Mouse (Mus musculus) lung, postnatal 0 days (tissue): ENCODE measurements at regions not wholly inside any gene's neighbourhood (a gene's known extent, or its start where the extent isn't known, plus 50 kb on each side); places are given as distances from the start of the nearest gene placed in this dataset.

ENCODE experiments used
- ATAC-seq: fragments of 200-750 bp; cut with Nextera tagmentation; 2 replicates; pipeline ENCODE4 v1.8.0; 2017; ENCODE audit warnings: moderate library complexity
- DNase-seq: peaks from one replicate; pipeline ENCODE4 v3.0.0-alpha.2; 2016; ENCODE audit warnings: low spot score
- H3K27ac ChIP-seq: fragments of 300-500 bp; sonication (generic); 2 replicates; pipeline ENCODE4 v1.5.1; 2014; ENCODE audit warnings: antibody characterized with exemption, mild to moderate bottlenecking, low read length, mixed read lengths
- H3K27me3 ChIP-seq: fragments of 300-500 bp; sonication (generic); replicated peaks from 2 replicates; pipeline ENCODE4 v1.6.1; 2014; ENCODE audit warnings: low read length, mixed read lengths; ENCODE audit not compliant: insufficient read depth
- H3K36me3 ChIP-seq: fragments of 300-500 bp; sonication (generic); 2 replicates; pipeline ENCODE4 v1.6.1; 2014; ENCODE audit warnings: low read length, mixed read lengths; ENCODE audit not compliant: insufficient read depth
- H3K4me1 ChIP-seq: fragments of 300-500 bp; sonication (generic); 2 replicates; pipeline ENCODE4 v1.6.1; 2014; ENCODE audit warnings: antibody characterized with exemption, low read depth, low read length, mixed read lengths; ENCODE audit not compliant: insufficient read depth
- H3K4me2 ChIP-seq: fragments of 300-500 bp; sonication (generic); replicated peaks from 2 replicates; pipeline ENCODE4 v1.6.1; 2014; ENCODE audit warnings: low read depth, mild to moderate bottlenecking, low read length, moderate library complexity, mixed read lengths
- H3K4me3 ChIP-seq: fragments of 300-500 bp; sonication (generic); 2 replicates; pipeline ENCODE4 v1.5.1; 2014; ENCODE audit warnings: low read depth, low read length
- H3K9ac ChIP-seq: fragments of 300-500 bp; sonication (generic); replicated peaks from 2 replicates; pipeline ENCODE4 v1.6.1; 2014; ENCODE audit warnings: low read depth, mild to moderate bottlenecking
- H3K9me3 ChIP-seq: fragments of 300-500 bp; sonication (generic); 2 replicates; pipeline ENCODE4 v1.6.1; 2016; ENCODE audit warnings: low read length, mixed read lengths
- CTCF ChIP-seq: IDR thresholded peaks from 2 replicates; pipeline ENCODE4 v1.5.1; 2016; ENCODE audit warnings: antibody characterized with exemption, mild to moderate bottlenecking
- EP300 ChIP-seq: IDR thresholded peaks from 2 replicates; pipeline ENCODE4 v1.6.1; 2016; ENCODE audit warnings: antibody characterized with exemption, mild to moderate bottlenecking, control low read depth
- whole genome bisulfite sequencing: fragments of 180-500 bp; shearing (Covaris S2); extraction: QIAGEN DNeasy Blood & Tissue Kit; methylation state at CpG from one replicate; pipeline ENCODE4 v1.1.7; 2014; 5-methylcytosine and 5-hydroxymethylcytosine counted together

DNA sequence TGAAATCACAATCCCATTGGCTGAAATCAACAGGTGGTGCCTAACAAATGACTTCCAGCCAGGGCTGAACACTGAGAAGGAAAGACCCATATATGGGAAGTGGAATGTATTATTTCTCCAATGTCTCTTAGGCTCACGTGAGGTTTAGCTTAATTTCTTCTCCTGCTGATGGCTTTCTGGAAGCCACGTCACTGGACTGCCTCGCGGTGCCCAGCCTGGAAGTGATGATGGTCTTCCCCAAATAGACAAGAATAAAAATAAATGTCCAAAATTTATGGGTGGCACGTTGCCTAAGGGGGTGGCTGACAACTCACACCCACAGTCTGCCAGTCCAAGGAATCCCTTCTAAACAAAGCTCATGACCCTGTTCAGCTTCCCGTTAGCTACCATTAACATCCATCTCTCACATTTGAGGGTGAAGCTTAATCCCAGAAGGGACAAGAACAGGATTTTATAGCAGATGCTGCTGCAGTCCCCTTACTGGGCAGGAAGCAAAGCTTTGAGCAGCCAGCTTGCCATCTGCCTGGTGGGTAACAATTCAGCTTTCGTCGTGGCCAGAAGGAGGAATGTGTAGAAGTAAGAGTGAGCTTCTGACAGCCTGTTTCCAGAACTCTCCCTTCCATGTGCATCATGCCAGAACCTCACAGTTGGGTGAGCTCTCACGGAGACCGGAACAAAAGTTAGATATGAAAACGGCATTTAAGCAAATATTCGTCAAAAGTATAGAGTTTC lies 105.8 kb downstream of the Thbs2 start:
- no peak overlapping the region for H3K27ac ChIP-seq
- ATAC-seq (no peak), DNase-seq (no peak)
- H3K9me3 ChIP-seq, result no peaks in the 10 kb centered on the region
- TF ChIP-seq CTCF, result no peak
- TF ChIP-seq EP300, result no peak
- no peaks in the 10 kb centered on the region for H3K36me3 ChIP-seq
- H3K4me3 ChIP-seq, result no peak overlapping the region
- no peaks in the 10 kb centered on the region for H3K27me3 ChIP-seq
- WGBS, result 81% methylated on average over 12 of the region's 12 CpGs
- H3K4me1 ChIP-seq, result no peaks in the 10 kb centered on the region
- H3K4me2 ChIP-seq, result no peak overlapping the region
- H3K9ac ChIP-seq, result no peak overlapping the region

DNA sequence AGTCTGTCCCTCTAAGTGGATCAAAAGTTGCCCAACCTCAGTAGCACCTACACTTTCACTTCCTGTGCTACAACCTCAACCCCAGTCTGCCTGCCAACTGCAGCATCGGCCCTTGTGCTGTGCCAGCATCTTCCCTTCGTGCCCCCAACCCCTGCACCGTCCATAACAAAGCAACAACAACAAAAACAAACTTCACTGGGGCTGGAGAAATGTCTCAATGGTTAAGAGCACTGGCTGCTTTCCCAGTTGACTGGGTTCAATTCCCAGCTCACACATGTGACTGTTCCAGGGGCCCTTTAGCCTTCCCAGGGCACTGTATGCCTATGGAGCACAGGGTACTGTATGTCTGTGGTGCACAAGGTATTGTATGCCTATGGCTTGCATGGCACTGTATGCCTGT lies 114.4 kb downstream of the Thbs2 start:
- ATAC-seq, result no peak
- Histone ChIP-seq H3K9ac (no peak overlapping the region), H3K4me1 (no peaks in the 10 kb centered on the region), H3K4me2 (no peak overlapping the region), H3K36me3 (no peaks in the 10 kb centered on the region), H3K27me3 (no peaks in the 10 kb centered on the region), H3K27ac (no peak overlapping the region), H3K4me3 (no peak overlapping the region), H3K9me3 (no peaks in the 10 kb centered on the region)
- TF ChIP-seq EP300 (no peak), CTCF (no peak)
- no peak for DNase-seq
- WGBS, result 75% methylated on average over 3 of the region's 3 CpGs

DNA sequence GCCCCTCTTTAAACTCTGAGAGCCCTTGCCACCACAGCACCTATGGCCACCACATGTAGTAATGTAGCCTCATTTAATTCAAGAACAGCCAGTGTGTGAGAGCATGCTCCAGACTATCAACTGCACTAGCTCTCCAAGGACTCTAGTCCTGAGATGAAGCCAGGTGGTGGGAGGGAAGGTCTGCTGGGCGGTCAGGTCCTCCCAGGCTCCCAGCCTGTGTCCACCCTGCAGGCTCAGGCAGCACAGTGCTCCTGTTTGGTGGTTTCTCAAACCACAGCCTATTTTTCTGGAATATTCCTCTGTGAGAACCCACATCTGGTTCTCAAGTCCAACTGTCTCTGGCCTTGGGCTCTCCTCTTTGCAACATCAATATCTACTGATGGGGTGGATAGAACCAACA lies 115.3 kb downstream of the Thbs2 start:
- no peak overlapping the region for H3K27ac ChIP-seq
- H3K4me2 ChIP-seq, result no peak overlapping the region
- no peaks in the 10 kb centered on the region for H3K36me3 ChIP-seq
- H3K9me3 ChIP-seq, result no peaks in the 10 kb centered on the region
- H3K4me3 ChIP-seq, result no peak overlapping the region
- no peak overlapping the region for H3K9ac ChIP-seq
- no peaks in the 10 kb centered on the region for H3K4me1 ChIP-seq
- H3K27me3 ChIP-seq, result no peaks in the 10 kb centered on the region
- DNase-seq (no peak), ATAC-seq (no peak)
- 75% methylated on average over 1 of the region's 1 CpGs for WGBS
- TF ChIP-seq CTCF (no peak), EP300 (no peak)

DNA sequence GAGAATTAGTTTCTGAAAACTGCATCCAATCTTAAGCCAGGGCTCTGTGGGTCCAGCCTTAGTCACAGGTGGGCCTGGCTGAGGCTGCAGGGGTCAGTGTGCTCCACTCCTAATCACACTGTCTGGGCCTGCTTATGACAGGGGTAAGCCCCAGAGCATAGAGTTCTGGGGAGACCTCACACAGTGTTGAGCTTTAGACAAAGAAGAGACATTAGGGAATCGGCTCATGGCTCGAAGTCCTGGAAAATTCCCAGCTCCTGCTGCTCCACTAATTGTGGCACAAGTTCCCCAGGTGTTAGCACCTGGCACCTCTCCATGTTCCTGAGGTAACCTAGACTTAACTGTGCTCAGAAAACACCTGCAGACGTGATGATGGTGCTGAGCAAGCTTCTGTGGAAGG lies 115.8 kb downstream of the Thbs2 start:
- Histone ChIP-seq H3K27ac (no peak overlapping the region), H3K9ac (no peak overlapping the region), H3K9me3 (no peaks in the 10 kb centered on the region), H3K4me1 (no peaks in the 10 kb centered on the region), H3K4me3 (no peak overlapping the region), H3K4me2 (no peak overlapping the region), H3K27me3 (no peaks in the 10 kb centered on the region), H3K36me3 (no peaks in the 10 kb centered on the region)
- TF ChIP-seq CTCF, result no peak
- no peak for ATAC-seq
- DNase-seq, result no peak
- 63% methylated on average over 3 of the region's 3 CpGs for WGBS

DNA sequence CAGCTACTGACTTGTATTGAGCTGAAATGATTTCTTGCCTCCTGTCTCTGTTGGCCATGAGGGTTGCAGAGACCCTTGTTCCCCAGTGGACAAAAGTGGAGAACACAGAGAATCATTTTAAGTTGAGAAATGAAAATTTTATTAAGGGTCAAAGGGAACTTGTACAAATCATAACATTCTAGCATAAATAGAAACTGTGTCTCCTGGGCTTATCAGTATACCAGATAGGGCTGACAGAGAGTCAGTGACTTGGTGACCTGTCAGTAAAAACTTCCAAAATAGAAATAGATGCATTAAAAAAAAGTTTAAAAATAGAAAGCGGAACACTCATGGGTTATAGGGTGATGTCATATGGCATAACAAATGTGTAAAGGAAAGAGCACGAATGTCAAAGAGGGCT lies 117.9 kb downstream of the Thbs2 start:
- no peak for TF ChIP-seq CTCF
- no peak for TF ChIP-seq EP300
- no peaks in the 10 kb centered on the region for H3K36me3 ChIP-seq
- no peak overlapping the region for H3K4me3 ChIP-seq
- ATAC-seq, result no peak
- no peak overlapping the region for H3K27ac ChIP-seq
- no peak overlapping the region for H3K4me2 ChIP-seq
- WGBS, result 42% methylated on average over 2 of the region's 2 CpGs
- no peak for DNase-seq
- no peak overlapping the region for H3K9ac ChIP-seq
- H3K27me3 ChIP-seq, result no peaks in the 10 kb centered on the region
- H3K4me1 ChIP-seq, result no peaks in the 10 kb centered on the region
- H3K9me3 ChIP-seq, result no peaks in the 10 kb centered on the region

DNA sequence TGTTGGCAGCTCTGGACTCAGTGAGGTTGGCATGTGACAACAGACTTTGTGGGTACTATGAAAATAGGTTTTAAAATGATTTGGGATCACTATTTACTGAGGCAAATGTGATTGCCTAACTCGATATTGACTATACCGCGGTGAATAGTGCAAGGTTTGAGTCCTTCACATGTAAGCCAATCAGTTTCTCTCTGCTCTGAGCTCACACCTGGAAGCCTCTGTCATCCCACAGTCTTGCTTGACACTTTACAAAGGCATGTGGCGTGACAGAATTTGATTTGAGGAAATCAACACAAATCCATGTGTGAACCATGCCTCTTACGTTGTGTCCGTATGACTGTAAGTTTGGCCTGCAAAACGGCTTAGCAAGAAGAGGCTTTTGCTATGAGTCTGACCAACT lies 122.9 kb downstream of the Thbs2 start:
- no peaks in the 10 kb centered on the region for H3K9me3 ChIP-seq
- no peaks in the 10 kb centered on the region for H3K36me3 ChIP-seq
- no peak overlapping the region for H3K4me2 ChIP-seq
- no peaks in the 10 kb centered on the region for H3K4me1 ChIP-seq
- no peak overlapping the region for H3K4me3 ChIP-seq
- DNase-seq, result no peak
- TF ChIP-seq CTCF, result no peak
- no peak for TF ChIP-seq EP300
- no peak overlapping the region for H3K27ac ChIP-seq
- no peak overlapping the region for H3K9ac ChIP-seq
- no peak for ATAC-seq
- H3K27me3 ChIP-seq, result no peaks in the 10 kb centered on the region
- 84% methylated on average over 7 of the region's 7 CpGs for WGBS

DNA sequence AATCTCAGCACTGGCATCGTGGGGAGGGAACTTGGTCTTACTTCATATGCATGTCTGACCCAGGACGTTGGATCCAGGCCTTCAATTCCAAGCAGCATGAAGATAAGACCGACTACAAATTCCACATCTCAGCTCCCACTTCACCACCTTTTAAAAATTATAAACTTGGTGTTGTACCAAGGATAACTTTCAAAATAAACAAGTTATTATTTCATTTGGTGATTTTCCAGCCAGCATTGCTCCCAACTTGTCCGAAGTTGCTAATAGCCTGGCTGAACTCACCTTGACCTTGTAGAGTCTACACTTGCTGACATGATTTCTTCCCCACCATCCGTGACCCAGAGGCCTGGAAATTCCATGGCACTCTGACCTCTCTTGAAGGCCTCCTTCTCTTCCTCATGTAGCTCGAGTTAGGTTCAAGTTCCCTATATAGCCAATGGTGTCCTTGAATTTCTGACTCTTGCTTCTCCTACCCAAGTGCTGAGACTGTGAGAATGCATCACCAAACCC lies 123.7 kb downstream of the Thbs2 start:
- Histone ChIP-seq H3K4me3 (no peak overlapping the region), H3K4me1 (no peaks in the 10 kb centered on the region), H3K27ac (no peak overlapping the region), H3K9ac (no peak overlapping the region), H3K27me3 (no peaks in the 10 kb centered on the region), H3K4me2 (no peak overlapping the region), H3K9me3 (no peaks in the 10 kb centered on the region), H3K36me3 (no peaks in the 10 kb centered on the region)
- 52% methylated on average over 6 of the region's 6 CpGs for WGBS
- no peak for ATAC-seq
- DNase-seq, result no peak
- no peak for TF ChIP-seq CTCF
- TF ChIP-seq EP300, result no peak
